Mouse (Mus musculus) stomach, embryonic 14.5 days (tissue): ENCODE results near the gene Eapp. TPM values are rescaled to one million over a fixed set of nuclear protein-coding genes. Genes with fewer than 3 reads are reported as not detected.
"Not testable (repeated sequence)": the region's sequence is repeated elsewhere in the genome, so short reads cannot be mapped to it uniquely, and the experiment has no call there.

ENCODE experiments used
- ATAC-seq: fragments of 200-750 bp; cut with Nextera tagmentation; 2 replicates; pipeline ENCODE4 v1.8.0; 2017; ENCODE audit warnings: low read depth, moderate TSS enrichment; ENCODE audit not compliant: insufficient number of reproducible peaks, insufficient read depth, low FRiP score
- H3K27ac ChIP-seq: fragments of 300-500 bp; sonication (generic); 2 replicates; pipeline ENCODE4 v1.5.1; 2014; ENCODE audit warnings: mild to moderate bottlenecking, low read length, moderate library complexity, mixed read lengths
- H3K27me3 ChIP-seq: fragments of 300-500 bp; sonication (generic); 2 replicates; pipeline ENCODE4 v1.6.1; 2014; ENCODE audit warnings: low read length, control low read depth, mixed read lengths; ENCODE audit not compliant: control insufficient read depth, insufficient read depth
- H3K36me3 ChIP-seq: fragments of 300-500 bp; sonication (generic); 2 replicates; pipeline ENCODE4 v1.6.1; 2014; ENCODE audit warnings: mild to moderate bottlenecking, control low read depth, low read length, moderate library complexity, mixed read lengths; ENCODE audit not compliant: control insufficient read depth, insufficient read depth
- H3K4me1 ChIP-seq: fragments of 300-500 bp; sonication (generic); 2 replicates; pipeline ENCODE4 v1.6.1; 2014; ENCODE audit warnings: low read length, control low read depth, mixed read lengths; ENCODE audit not compliant: control insufficient read depth, insufficient read depth
- H3K4me2 ChIP-seq: fragments of 300-500 bp; sonication (generic); replicated peaks from 2 replicates; pipeline ENCODE4 v1.6.1; 2014; ENCODE audit warnings: low read depth, low read length, control low read depth
- H3K4me3 ChIP-seq: fragments of 300-500 bp; sonication (generic); 2 replicates; pipeline ENCODE4 v1.5.1; 2014; ENCODE audit warnings: low read depth, low read length, control low read depth
- H3K9ac ChIP-seq: fragments of 300-500 bp; sonication (generic); replicated peaks from 2 replicates; pipeline ENCODE4 v1.6.1; 2014; ENCODE audit warnings: low read depth, mild to moderate bottlenecking, control low read depth, low read length, moderate library complexity, mixed read lengths
- H3K9me3 ChIP-seq: fragments of 300-500 bp; sonication (generic); 2 replicates; pipeline ENCODE4 v1.6.1; 2016; ENCODE audit warnings: low read depth, low read length, control low read depth; ENCODE audit not compliant: control insufficient read depth
- WGBS: fragments of 180-500 bp; shearing (Covaris S2); extraction: QIAGEN DNeasy Blood & Tissue Kit; methylation state at CpG from one replicate; pipeline ENCODE4 v1.1.7; 2014; 5-methylcytosine and 5-hydroxymethylcytosine counted together
- polyA plus RNA-seq: library from polyadenylated mRNA; unstranded; fragments of >200 nt; fragmentation: Nextera tagmentation; extraction: Ambion mirVana; gene quantifications from 2 replicates; pipeline ENCODE4 v1.2.1, GENCODE M21; 2014

Eapp gene
- polyA plus RNA-seq, 1 experiment from 2014 or later: 70.9 TPM

DNA sequence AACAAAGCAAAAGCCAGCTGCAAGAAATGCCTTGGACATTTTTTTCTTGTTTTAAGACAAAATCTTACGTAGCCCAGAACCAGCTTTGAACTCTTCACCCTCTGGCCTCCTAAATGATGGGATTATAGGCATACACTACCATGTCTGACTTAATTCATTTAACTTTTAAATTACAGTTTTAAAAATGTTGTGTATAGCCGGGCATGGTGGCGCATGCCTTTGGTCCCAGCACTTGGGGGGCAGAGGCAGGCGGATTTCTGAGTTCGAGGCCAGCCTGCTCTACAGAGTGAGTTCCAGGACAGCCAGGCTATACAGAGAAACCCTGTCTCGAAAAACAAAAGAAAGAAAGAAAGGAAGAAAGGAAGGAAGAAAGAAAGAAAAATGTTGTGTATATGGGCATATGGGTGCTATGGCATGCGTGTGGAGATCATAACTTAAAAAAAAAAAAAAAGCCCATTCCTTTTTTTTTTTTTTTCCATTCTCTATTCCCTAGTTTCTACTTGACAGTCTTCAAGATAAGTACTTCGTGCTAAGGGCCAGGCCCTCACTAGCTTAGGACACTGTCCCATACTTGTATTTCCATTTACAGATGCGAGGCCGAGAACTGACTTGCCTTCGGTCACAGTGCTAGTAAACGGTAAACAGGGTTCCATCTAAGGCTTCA lies 718 bp downstream of the Eapp start:
- Histone ChIP-seq H3K36me3 (peaks cover 6% of the 10 kb centered on the region), H3K9me3 (no peaks in the 10 kb centered on the region)

DNA sequence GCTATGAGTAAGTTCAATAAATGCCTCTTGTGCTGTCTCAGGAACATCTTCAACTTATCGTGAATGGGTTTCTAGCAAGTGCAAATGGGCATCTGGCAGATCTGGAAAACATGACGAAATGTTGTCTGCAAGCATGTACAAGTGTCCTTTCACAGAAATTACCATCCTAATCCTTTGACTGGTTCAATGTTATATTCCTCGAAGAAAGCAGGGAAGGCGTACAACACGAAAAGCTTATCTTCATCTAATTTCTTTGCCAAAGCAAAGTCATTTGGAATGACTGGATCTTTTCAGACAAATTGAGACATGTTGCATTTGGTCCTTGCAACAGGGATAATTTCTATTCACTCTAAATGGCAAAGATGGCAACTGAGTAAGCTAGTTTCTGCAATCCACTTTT lies 6.6 kb downstream of the Eapp start:
- H3K9ac ChIP-seq: no peak overlapping the region
- WGBS: 92% methylated on average over 5 of the region's 5 CpGs

More for the DNA sequence above, 718 bp downstream of the Eapp start:
- peak overlapping the region; percentile 79 for H3K4me3 ChIP-seq
- H3K27ac ChIP-seq: peak overlapping the region; percentile 95
- H3K4me1 ChIP-seq: no peaks in the 10 kb centered on the region
- WGBS: 39% methylated on average over 12 of the region's 12 CpGs
- H3K9ac ChIP-seq: peak overlapping the region; percentile 77
- no peaks in the 10 kb centered on the region for H3K27me3 ChIP-seq
- peak overlapping the region; percentile 81 for H3K4me2 ChIP-seq
- no peak for ATAC-seq

DNA sequence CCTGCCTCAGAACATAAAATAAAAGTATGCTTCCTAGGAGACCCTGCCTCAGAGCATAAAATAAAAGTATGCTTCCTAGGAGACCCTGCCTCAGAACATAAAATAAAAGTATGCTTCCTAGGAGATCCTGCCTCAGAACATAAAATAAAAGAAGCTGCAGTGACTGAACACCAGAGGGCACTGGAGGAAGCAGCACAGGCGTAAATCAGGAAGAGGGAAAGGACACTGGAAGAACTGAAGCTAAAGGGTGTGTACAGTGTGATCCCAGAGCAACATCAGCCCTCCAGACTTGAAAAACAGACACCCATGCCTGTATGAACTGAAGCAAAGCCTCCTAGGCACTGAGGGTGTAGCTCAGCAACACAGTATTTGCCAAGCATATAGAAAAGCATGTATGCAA lies 12.5 kb downstream of the Eapp start:
- Histone ChIP-seq H3K4me1 (no peaks in the 10 kb centered on the region), H3K27me3 (no peaks in the 10 kb centered on the region), H3K4me3 (no peak overlapping the region), H3K9me3 (no peaks in the 10 kb centered on the region), H3K9ac (no peak overlapping the region), H3K4me2 (no peak overlapping the region), H3K27ac (no peak overlapping the region), H3K36me3 (peaks cover 13% of the 10 kb centered on the region)
- no peak for ATAC-seq
- 35% methylated on average over 1 of the region's 1 CpGs for WGBS

More for the DNA sequence above, 6.6 kb downstream of the Eapp start:
- H3K9me3 ChIP-seq: no peaks in the 10 kb centered on the region
- H3K4me2 ChIP-seq: no peak overlapping the region
- H3K4me3 ChIP-seq: no peak overlapping the region
- H3K36me3 ChIP-seq: peaks cover 20% of the 10 kb centered on the region
- H3K27ac ChIP-seq: no peak overlapping the region
- H3K27me3 ChIP-seq: no peaks in the 10 kb centered on the region
- H3K4me1 ChIP-seq: no peaks in the 10 kb centered on the region
- ATAC-seq: no peak

DNA sequence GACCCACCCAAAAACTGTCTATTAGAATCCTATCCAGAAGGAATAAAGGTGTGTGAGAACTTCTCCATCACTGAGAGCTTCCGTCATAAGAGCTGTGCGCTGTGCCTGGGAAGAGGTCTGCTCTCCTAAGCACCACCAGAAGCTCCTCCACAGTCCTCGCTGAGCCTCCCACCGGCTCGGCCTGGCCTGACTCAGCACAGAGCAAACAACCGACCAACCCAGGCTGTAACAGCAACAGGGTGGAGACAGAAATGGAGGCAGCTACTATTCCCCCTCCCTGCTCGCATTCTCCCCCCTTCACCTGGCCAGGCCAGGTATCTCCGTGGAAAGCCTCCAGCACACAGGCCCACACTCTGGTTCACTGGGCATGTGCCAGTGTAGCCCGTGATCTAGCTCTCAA lies 19.0 kb downstream of the Eapp start:
- no peak for ATAC-seq
- Histone ChIP-seq H3K36me3 (peaks cover 33% of the 10 kb centered on the region), H3K4me2 (no peak overlapping the region), H3K27me3 (no peaks in the 10 kb centered on the region), H3K27ac (no peak overlapping the region), H3K9me3 (no peaks in the 10 kb centered on the region), H3K4me1 (no peaks in the 10 kb centered on the region), H3K9ac (no peak overlapping the region), H3K4me3 (no peak overlapping the region)
- 92% methylated on average over 9 of the region's 9 CpGs for WGBS

DNA sequence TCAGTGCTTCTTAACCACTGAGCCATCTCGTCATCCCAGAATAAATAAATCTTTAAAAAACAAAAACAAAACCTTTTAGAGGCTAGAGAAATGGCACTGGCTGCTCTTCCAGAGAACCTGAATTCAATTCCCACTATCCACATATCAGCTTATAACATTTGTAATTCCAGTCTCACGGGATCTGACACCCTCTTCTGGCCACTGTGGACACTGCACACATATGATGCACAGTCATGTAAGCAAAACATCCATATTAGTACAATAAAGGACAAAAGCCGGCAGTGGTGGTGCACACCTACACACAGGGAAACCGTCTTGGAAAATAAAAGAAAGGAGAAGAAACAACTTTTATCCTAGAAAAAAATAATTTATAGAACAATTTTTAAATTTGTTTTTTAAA lies 20.3 kb downstream of the Eapp start:
- Histone ChIP-seq H3K36me3 (peaks cover 30% of the 10 kb centered on the region), H3K4me3 (no peak overlapping the region), H3K9ac (no peak overlapping the region), H3K27me3 (no peaks in the 10 kb centered on the region), H3K27ac (no peak overlapping the region), H3K4me2 (no peak overlapping the region), H3K4me1 (no peaks in the 10 kb centered on the region), H3K9me3 (no peaks in the 10 kb centered on the region)
- no peak for ATAC-seq
- WGBS: 92% methylated on average over 4 of the region's 4 CpGs

DNA sequence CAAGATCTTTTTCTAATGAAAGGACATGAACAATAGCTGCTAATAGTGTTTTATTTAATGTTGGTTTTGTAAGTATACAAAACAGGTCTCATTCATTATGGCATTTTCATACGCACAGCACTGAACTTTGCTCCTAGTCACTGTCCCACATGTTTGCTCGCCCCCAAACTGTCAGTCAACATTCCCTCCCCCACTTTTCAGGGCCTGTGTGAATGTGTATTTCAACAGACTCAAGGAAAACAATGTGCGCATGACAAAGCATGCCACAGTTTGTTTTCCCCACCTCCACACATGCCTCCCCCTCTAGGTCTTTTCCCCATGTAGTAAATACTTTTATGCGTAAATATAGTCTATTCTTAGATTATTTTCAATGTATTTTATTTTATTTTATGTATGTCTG lies 24.4 kb downstream of the Eapp start:
- WGBS: 81% methylated on average over 4 of the region's 4 CpGs
- Histone ChIP-seq H3K4me2 (no peak overlapping the region), H3K4me1 (no peaks in the 10 kb centered on the region), H3K27me3 (no peaks in the 10 kb centered on the region), H3K9ac (no peak overlapping the region), H3K36me3 (peaks cover 15% of the 10 kb centered on the region), H3K27ac (no peak overlapping the region), H3K9me3 (no peaks in the 10 kb centered on the region), H3K4me3 (no peak overlapping the region)
- no peak for ATAC-seq

DNA sequence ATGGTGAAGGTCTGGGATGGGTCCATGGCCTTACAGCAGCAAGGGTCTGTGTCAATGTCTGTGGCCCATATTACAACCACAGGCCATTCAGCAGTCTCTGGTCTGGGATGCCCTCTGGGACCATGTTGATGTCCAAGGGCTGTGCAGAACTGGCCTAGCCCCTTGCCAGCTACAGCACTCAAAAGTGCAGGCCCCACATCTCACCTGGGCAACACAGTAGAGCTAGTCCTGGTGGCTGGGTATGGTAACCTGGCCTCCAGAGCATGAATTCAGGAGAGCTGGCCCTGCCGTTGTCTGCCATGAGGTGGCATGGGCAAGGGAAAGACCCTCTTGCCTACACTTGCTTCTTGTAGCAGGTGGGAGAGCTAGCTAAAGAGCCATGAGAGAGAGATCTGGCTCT lies 27.6 kb downstream of the Eapp start:
- WGBS: 93% methylated on average over 1 of the region's 1 CpGs
- no peak for ATAC-seq
- Histone ChIP-seq H3K4me1 (no peaks in the 10 kb centered on the region), H3K4me3 (no peak overlapping the region), H3K9ac (no peak overlapping the region), H3K4me2 (no peak overlapping the region), H3K9me3 (no peaks in the 10 kb centered on the region), H3K36me3 (peaks cover 11% of the 10 kb centered on the region; the same call in 1 of the 2 replicates), H3K27ac (no peak overlapping the region), H3K27me3 (no peaks in the 10 kb centered on the region)

DNA sequence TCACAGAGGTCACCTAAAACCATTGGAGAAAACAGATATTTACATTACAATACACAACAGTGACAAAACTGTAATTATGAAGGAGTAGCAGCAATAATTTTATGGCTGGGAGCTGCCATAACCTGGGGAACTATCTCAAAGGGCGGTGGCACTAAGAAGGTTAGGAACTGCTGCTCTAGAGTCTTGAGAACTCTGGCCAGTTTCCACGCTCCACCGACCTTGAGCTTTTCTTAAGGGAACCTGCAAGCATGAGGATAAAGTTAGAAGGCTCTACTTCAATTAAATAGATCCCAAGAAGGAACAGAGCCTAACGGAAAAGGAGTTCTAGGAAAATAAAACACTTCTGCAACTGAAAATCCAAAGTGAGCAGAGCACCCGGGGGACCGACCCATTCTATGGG lies 30.2 kb downstream of the Eapp start:
- Histone ChIP-seq H3K27me3 (no peaks in the 10 kb centered on the region), H3K9me3 (no peaks in the 10 kb centered on the region), H3K4me1 (no peaks in the 10 kb centered on the region), H3K27ac (no peak overlapping the region), H3K4me2 (no peak overlapping the region), H3K9ac (no peak overlapping the region), H3K36me3 (no peaks in the 10 kb centered on the region), H3K4me3 (no peak overlapping the region)
- 80% methylated on average over 6 of the region's 6 CpGs for WGBS
- no peak for ATAC-seq

DNA sequence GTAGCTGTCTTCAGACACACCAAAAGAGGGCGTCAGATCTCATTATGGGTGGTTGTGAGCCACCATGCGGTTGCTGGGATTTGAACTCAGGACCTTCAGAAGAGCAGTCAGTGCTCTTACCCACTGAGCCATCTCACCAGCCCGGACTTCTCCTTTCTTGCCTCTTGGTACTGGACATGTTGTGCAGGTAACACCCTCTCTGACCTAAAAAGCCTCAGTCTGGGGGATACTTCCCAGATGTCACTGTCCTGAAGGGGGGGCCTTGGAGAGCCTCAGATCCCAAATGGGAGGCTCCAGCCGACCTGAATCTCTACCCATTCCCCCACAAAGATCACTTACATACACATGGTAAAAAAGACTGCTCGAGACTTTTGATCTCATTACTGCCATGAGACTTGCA lies 34.2 kb downstream of the Eapp start:
- not testable (repeated sequence) for H3K9me3 ChIP-seq
- 74% methylated on average over 5 of the region's 5 CpGs for WGBS

More for the DNA sequence above, 34.2 kb downstream of the Eapp start:
- not testable (repeated sequence) for H3K4me1 ChIP-seq, H3K27ac ChIP-seq, H3K4me3 ChIP-seq, H3K4me2 ChIP-seq, H3K9ac ChIP-seq, H3K27me3 ChIP-seq, ATAC-seq, H3K36me3 ChIP-seq
